Mouse (Mus musculus): ENCODE data around the gene Imp3. TPM values are rescaled to one million over a fixed set of nuclear protein-coding genes. Genes with fewer than 3 reads are reported as not detected.
"Not testable (repeated sequence)": the region's sequence is repeated elsewhere in the genome, so short reads cannot be mapped to it uniquely, and the experiment has no call there.

The Imp3 gene
- polyA plus RNA-seq, 1 experiment from 2014 or later, result 57.6 TPM

GRCm38 (mm10) chr9:56929496-56929895 is 7.8 kb upstream of the Imp3 start:
- DNase-seq (no peak), ATAC-seq (no peak)
- no peaks in the 10 kb centered on the region for H3K27me3 ChIP-seq (ENCODE audit: insufficient read depth, low read length)
- no peaks in the 10 kb centered on the region for H3K9me3 ChIP-seq (ENCODE audit: low read length)
- TF ChIP-seq EP300 (IDR thresholded peaks at IDR 0.05; ENCODE audit: low read depth) (no peak), CTCF (IDR thresholded peaks at IDR 0.05; ENCODE audit: low read depth) (no peak)
- no peak overlapping the region for H3K4me3 ChIP-seq (ENCODE audit: low read depth, low read length)
- WGBS (ENCODE audit: insufficient replicate concordance), result 45% methylated on average over 4 of the region's 4 CpGs
- no peak overlapping the region for H3K4me2 ChIP-seq (ENCODE audit: low read depth, low read length)
- no peak overlapping the region for H3K27ac ChIP-seq (ENCODE audit: low read depth)
- no peaks in the 10 kb centered on the region for H3K36me3 ChIP-seq (replicated peaks; ENCODE audit: insufficient read depth, low read length)
- H3K9ac ChIP-seq (replicated peaks), result no peak overlapping the region
- peaks cover 19% of the 10 kb centered on the region for H3K4me1 ChIP-seq (ENCODE audit: insufficient read depth)

GRCm38 (mm10) chr9:56930556-56930955 is 6.7 kb upstream of the Imp3 start:
- Histone ChIP-seq H3K4me1 (ENCODE audit: insufficient read depth) (peaks cover 13% of the 10 kb centered on the region), H3K27ac (ENCODE audit: low read depth) (no peak overlapping the region), H3K36me3 (replicated peaks; ENCODE audit: insufficient read depth, low read length) (no peaks in the 10 kb centered on the region), H3K9me3 (ENCODE audit: low read length) (no peaks in the 10 kb centered on the region), H3K4me3 (ENCODE audit: low read depth, low read length) (no peak overlapping the region), H3K9ac (replicated peaks) (no peak overlapping the region), H3K4me2 (ENCODE audit: low read depth, low read length) (no peak overlapping the region), H3K27me3 (ENCODE audit: insufficient read depth, low read length) (no peaks in the 10 kb centered on the region)
- TF ChIP-seq EP300 (IDR thresholded peaks at IDR 0.05; ENCODE audit: low read depth), result no peak
- no peak for TF ChIP-seq CTCF (IDR thresholded peaks at IDR 0.05; ENCODE audit: low read depth)
- WGBS (ENCODE audit: insufficient replicate concordance), result 63% methylated on average over 1 of the region's 1 CpGs
- DNase-seq (no peak), ATAC-seq (no peak)

- Histone ChIP-seq H3K9me3 (ENCODE audit: low read length) (no peaks in the 10 kb centered on the region), H3K27me3 (ENCODE audit: insufficient read depth, low read length) (no peaks in the 10 kb centered on the region), H3K4me3 (ENCODE audit: low read depth, low read length) (peak overlapping the region; percentile 73), H3K9ac (replicated peaks) (peak overlapping the region; percentile 5; the same call in 1 of the 2 replicates), H3K4me1 (ENCODE audit: insufficient read depth) (peaks cover 13% of the 10 kb centered on the region), H3K4me2 (ENCODE audit: low read depth, low read length) (peak overlapping the region; percentile 87), H3K27ac (ENCODE audit: low read depth) (peak overlapping the region; percentile 61), H3K36me3 (replicated peaks; ENCODE audit: insufficient read depth, low read length) (no peaks in the 10 kb centered on the region)
- DNase-seq, result no peak
- 14% methylated on average over 6 of the region's 6 CpGs for WGBS (ENCODE audit: insufficient replicate concordance)
- TF ChIP-seq EP300 (IDR thresholded peaks at IDR 0.05; ENCODE audit: low read depth), result no peak
- TF ChIP-seq CTCF (IDR thresholded peaks at IDR 0.05; ENCODE audit: low read depth), result no peak
- ATAC-seq, result peak; percentile 2; the same call in 1 of the 2 replicates
Measured at GRCm38 (mm10) chr9:56936861-56937222, 433 bp upstream of the Imp3 start.

GRCm38 (mm10) chr9:56938374-56938773 is 1.1 kb downstream of the Imp3 start:
- under 1% methylated on average over 7 of the region's 7 CpGs for WGBS (ENCODE audit: insufficient replicate concordance)

GRCm38 (mm10) chr9:56947481-56947880 is 10.2 kb downstream of the Imp3 start:
- H3K36me3 ChIP-seq (replicated peaks; ENCODE audit: insufficient read depth, low read length); H3K27me3 ChIP-seq (ENCODE audit: insufficient read depth, low read length); H3K4me3 ChIP-seq (ENCODE audit: low read depth, low read length); H3K9ac ChIP-seq (replicated peaks); H3K27ac ChIP-seq (ENCODE audit: low read depth); H3K4me1 ChIP-seq (ENCODE audit: insufficient read depth); H3K9me3 ChIP-seq (ENCODE audit: low read length); H3K4me2 ChIP-seq (ENCODE audit: low read depth, low read length); ATAC-seq: not testable (repeated sequence)
- WGBS (ENCODE audit: insufficient replicate concordance), result 28% methylated on average over 3 of the region's 3 CpGs
- peak; percentile 83 for TF ChIP-seq CTCF (IDR thresholded peaks at IDR 0.05; ENCODE audit: low read depth)
- peak; percentile 51 for DNase-seq

More at GRCm38 (mm10) chr9:56938374-56938773, 1.1 kb downstream of the Imp3 start:
- peak overlapping the region; percentile 89 for H3K27ac ChIP-seq (ENCODE audit: low read depth)
- no peaks in the 10 kb centered on the region for H3K36me3 ChIP-seq (replicated peaks; ENCODE audit: insufficient read depth, low read length)
- no peaks in the 10 kb centered on the region for H3K27me3 ChIP-seq (ENCODE audit: insufficient read depth, low read length)
- peak overlapping the region; percentile 73 for H3K4me3 ChIP-seq (ENCODE audit: low read depth, low read length)
- H3K9me3 ChIP-seq (ENCODE audit: low read length), result no peaks in the 10 kb centered on the region
- peak overlapping the region; percentile 87 for H3K4me2 ChIP-seq (ENCODE audit: low read depth, low read length)
- DNase-seq (no peak), ATAC-seq (no peak)
- H3K4me1 ChIP-seq (ENCODE audit: insufficient read depth), result peaks cover 13% of the 10 kb centered on the region
- peak overlapping the region; percentile 82 for H3K9ac ChIP-seq (replicated peaks)
- TF ChIP-seq CTCF (IDR thresholded peaks at IDR 0.05; ENCODE audit: low read depth) (no peak), EP300 (IDR thresholded peaks at IDR 0.05; ENCODE audit: low read depth) (0 out of 2 replicates have a peak, but pooled peaks have one; percentile 55)

- not testable (repeated sequence) for H3K9ac ChIP-seq (replicated peaks); H3K27me3 ChIP-seq (ENCODE audit: insufficient read depth, low read length); ATAC-seq; H3K27ac ChIP-seq (ENCODE audit: low read depth); H3K4me3 ChIP-seq (ENCODE audit: low read depth, low read length); H3K4me2 ChIP-seq (ENCODE audit: low read depth, low read length); H3K36me3 ChIP-seq (replicated peaks; ENCODE audit: insufficient read depth, low read length); H3K9me3 ChIP-seq (ENCODE audit: low read length); DNase-seq; H3K4me1 ChIP-seq (ENCODE audit: insufficient read depth)
- WGBS (ENCODE audit: insufficient replicate concordance), result 58% methylated on average over 5 of the region's 5 CpGs
Measured at GRCm38 (mm10) chr9:56948699-56949098, 11.4 kb downstream of the Imp3 start.

- whole genome bisulfite sequencing (ENCODE audit: insufficient replicate concordance), result 11% methylated on average over 13 of the region's 13 CpGs
- peak; percentile 18 for DNase-seq
Measured at GRCm38 (mm10) chr9:56949767-56950166, 12.5 kb downstream of the Imp3 start.

More at GRCm38 (mm10) chr9:56949767-56950166, 12.5 kb downstream of the Imp3 start:
- no peak for ATAC-seq
- H3K9ac ChIP-seq (replicated peaks), result peak overlapping the region; percentile 50
- no peaks in the 10 kb centered on the region for H3K9me3 ChIP-seq (ENCODE audit: low read length)
- H3K27ac ChIP-seq (ENCODE audit: low read depth), result peak overlapping the region; percentile 22; the same call in 1 of the 2 replicates
- TF ChIP-seq EP300 (IDR thresholded peaks at IDR 0.05; ENCODE audit: low read depth), result no peak
- no peak for TF ChIP-seq CTCF (IDR thresholded peaks at IDR 0.05; ENCODE audit: low read depth)
- H3K4me3 ChIP-seq (ENCODE audit: low read depth, low read length), result peak overlapping the region; percentile 64
- no peaks in the 10 kb centered on the region for H3K27me3 ChIP-seq (ENCODE audit: insufficient read depth, low read length)
- peak overlapping the region; percentile 72 for H3K4me2 ChIP-seq (ENCODE audit: low read depth, low read length)
- no peaks in the 10 kb centered on the region for H3K36me3 ChIP-seq (replicated peaks; ENCODE audit: insufficient read depth, low read length)
- H3K4me1 ChIP-seq (ENCODE audit: insufficient read depth), result peaks cover 10% of the 10 kb centered on the region

Measured in liver, postnatal 0 days (tissue).